In the genomic region with DNA sequence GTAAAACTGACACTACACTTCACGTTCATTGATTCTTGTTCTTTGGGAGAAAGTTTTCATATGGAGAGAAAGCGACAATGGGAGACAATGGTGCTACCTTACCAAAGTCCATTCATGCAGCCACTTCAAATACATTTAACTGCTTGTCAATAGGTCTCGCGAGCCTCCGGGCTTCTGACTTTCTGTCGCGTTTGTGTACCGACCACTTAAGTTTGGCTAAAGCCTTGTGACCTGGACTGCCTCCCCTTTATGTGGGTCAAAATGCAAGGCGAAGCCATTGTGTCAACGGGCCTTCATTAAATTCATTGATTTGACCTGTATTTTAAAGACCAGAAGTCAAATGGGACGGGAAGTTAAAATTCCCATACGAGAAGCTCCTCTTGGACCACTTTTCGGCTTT, we compare ENCODE assay signal across 20 mouse cellular contexts. TPM values are rescaled to one million over a fixed set of nuclear protein-coding genes. Genes with fewer than 3 reads are reported as not detected.
"Had no signal": no experiment of that assay in that cellular context is flagged by ENCODE, and none has a peak within 500 bp of the region (broad histone marks: within the 10 kb centered on the region; RNA-seq: fewer than 3 reads in every experiment).

No protein-coding gene starts in this region.

- H3K9ac ChIP-seq: limb, embryonic 13.5 days; liver, embryonic 14.5 days; midbrain, embryonic 12.5 days; neural tube, embryonic 12.5 days; stomach, embryonic 15.5 days had no signal

- H3K27me3 ChIP-seq: limb, embryonic 13.5 days; stomach, embryonic 15.5 days had no signal

- DNase-seq: kidney, adult 18-20 months; left cerebral cortex, postnatal 4 days; lung, postnatal 4 days; retina, postnatal 1 day; right cerebral cortex, postnatal 4 days; spleen, adult 18-20 months; thymus, postnatal 36 days had no signal

- H3K4me2 ChIP-seq: limb, embryonic 13.5 days; midbrain, embryonic 12.5 days; neural tube, embryonic 12.5 days; stomach, embryonic 15.5 days had no signal

- H3K4me1 ChIP-seq: stomach, embryonic 15.5 days had no signal

- H3K27ac ChIP-seq: limb, embryonic 13.5 days; liver, embryonic 14.5 days; midbrain, embryonic 12.5 days; neural tube, embryonic 12.5 days; stomach, embryonic 15.5 days had no signal

- H3K36me3 ChIP-seq: limb, embryonic 13.5 days; midbrain, embryonic 12.5 days; neural tube, embryonic 12.5 days; stomach, embryonic 15.5 days had no signal

- H3K9me3 ChIP-seq: limb, embryonic 13.5 days; midbrain, embryonic 12.5 days; neural tube, embryonic 12.5 days; stomach, embryonic 15.5 days had no signal

- H3K4me3 ChIP-seq: limb, embryonic 13.5 days; midbrain, embryonic 12.5 days; myocyte; neural tube, embryonic 12.5 days; stomach, embryonic 15.5 days had no signal

RNA-seq across cellular contexts. Expression of gene Gsx1, which starts 52.5 kb away (rescaled TPM):
- total RNA-seq: liver, adult 2 months; megakaryocyte, adult 5-6 weeks had no signal
- polyA plus RNA-seq: intestine, embryonic 14.5 days; kidney, embryonic 14.5 days; large intestine, adult 2 months; limb, embryonic 13.5 days; liver, adult 2 months; liver, embryonic 14.5 days; myocyte; stomach, embryonic 15.5 days; testis, adult 2 months; thymus, postnatal 0 days had no signal
